Mouse (Mus musculus): ENCODE data around the gene Tanc2. TPM values are rescaled to one million over a fixed set of nuclear protein-coding genes. Genes with fewer than 3 reads are reported as not detected.

The Tanc2 gene
- 8.6 and 13.0 TPM in 2 replicates for polyA plus RNA-seq (2012; rRNA removed)

GRCm38 (mm10) chr11:105589877-105590641 lies at the start of gene Tanc2:
Tanc2 (plus strand) TSS chr11:105589986.

GRCm38 (mm10) chr11:105952911-105953386 lies 363.2 kb downstream of the Tanc2 start, which contains the start of gene Cyb561:
Cyb561 (minus strand) TSS chr11:105953336.

GRCm38 (mm10) chr11:105967741-105968574 lies 378.2 kb downstream of the Tanc2 start, which contains the start of gene Ace:
Ace (plus strand) TSS chr11:105967945.

Other genes with a start within 250 kb of the Tanc2 start
- 0.07 and 0.13 TPM in 2 replicates for gene March10, start 133.3 kb upstream of the Tanc2 start, polyA plus RNA-seq (2012; rRNA removed)